Mouse (Mus musculus): ENCODE results near the gene Gcsam. TPM values are rescaled to one million over a fixed set of nuclear protein-coding genes. Genes with fewer than 3 reads are reported as not detected.

Gene Gcsam
- total RNA-seq (2023), result under 1 TPM; 0.20 to 0.35 TPM

GRCm38 (mm10) chr16:45610267-45610666 is at the start of gene Gcsam:
Gcsam (plus strand) TSS chr16:45610380.

GRCm38 (mm10) chr16:45653934-45654332 is 43.8 kb downstream of the Gcsam start, which contains the start of gene BC016579:
BC016579 (minus strand) TSS chr16:45654068.

Other genes with a start within 250 kb of the Gcsam start
- not detected for gene Cd200, start 201.3 kb upstream of the Gcsam start, total RNA-seq (2023)
- gene Gm609, start 117.4 kb upstream of the Gcsam start, total RNA-seq (2023), result not detected
- not detected for gene Gm17783, start 78.3 kb upstream of the Gcsam start, total RNA-seq (2023)
- gene Slc9c1, start 75.1 kb upstream of the Gcsam start, total RNA-seq (2023), result not detected
- gene BC016579, start 43.7 kb downstream of the Gcsam start, total RNA-seq (2023), result not detected
- not detected for gene Tmprss7, start 83.3 kb downstream of the Gcsam start, total RNA-seq (2023)
- under 1 TPM in 1 of 2 experiments, not detected in 1; 0.58 TPM for gene Tagln3, start 114.2 kb downstream of the Gcsam start, total RNA-seq (2023)
- 10 to 100 TPM; 20.8 to 21.4 TPM for gene Abhd10, start 132.6 kb downstream of the Gcsam start, total RNA-seq (2023)